Mouse (Mus musculus) spleen, postnatal 4 days (tissue): ENCODE measurements around the gene Tfap2d.

Experiments used
- DNase-seq, 2 experiments: peaks; one replicate each; pipeline ENCODE4 v3.0.0; 2022; ENCODE audit warnings: low spot score in 2 of 2

Gene Tfap2d

GRCm38 (mm10) chr1:19210215-19211032 is 107.6 kb downstream of the Tfap2d start:
- DNase-seq, result no peak

GRCm38 (mm10) chr1:19211033-19211405 is 108.2 kb downstream of the Tfap2d start:
- DNase-seq, result no peak

GRCm38 (mm10) chr1:19211546-19212154 is 108.8 kb downstream of the Tfap2d start:
- no peak for DNase-seq

- DNase-seq, result no peak
Measured at GRCm38 (mm10) chr1:19212691-19213090, 109.9 kb downstream of the Tfap2d start.

GRCm38 (mm10) chr1:19213171-19213570 is 110.3 kb downstream of the Tfap2d start:
- DNase-seq, result no peak

GRCm38 (mm10) chr1:19213851-19214395 is 111.1 kb downstream of the Tfap2d start:
- no peak for DNase-seq
